Mouse (Mus musculus) kidney, embryonic 16.5 days (tissue): ENCODE data around the gene Bcl2l12. TPM values are rescaled to one million over a fixed set of nuclear protein-coding genes. Genes with fewer than 3 reads are reported as not detected.

Source experiments
- ATAC-seq: fragments of 200-750 bp; cut with Nextera tagmentation; 2 replicates; pipeline ENCODE4 v1.8.0; 2017; ENCODE audit warnings: moderate TSS enrichment; ENCODE audit not compliant: low FRiP score, low TSS enrichment
- H3K27ac ChIP-seq: fragments of 300-500 bp; sonication (generic); 2 replicates; pipeline ENCODE4 v1.5.1; 2014; ENCODE audit warnings: low read length
- H3K27me3 ChIP-seq: fragments of 300-500 bp; sonication (generic); 2 replicates; pipeline ENCODE4 v1.6.1; 2014; ENCODE audit warnings: low read length, control low read depth, mixed read lengths; ENCODE audit not compliant: insufficient read depth
- H3K36me3 ChIP-seq: fragments of 300-500 bp; sonication (generic); 2 replicates; pipeline ENCODE4 v1.6.1; 2014; ENCODE audit warnings: low read length, control low read depth, mixed read lengths; ENCODE audit not compliant: insufficient read depth
- H3K4me1 ChIP-seq: fragments of 300-500 bp; sonication (generic); 2 replicates; pipeline ENCODE4 v1.6.1; 2014; ENCODE audit warnings: low read length, control low read depth, mixed read lengths; ENCODE audit not compliant: insufficient read depth
- H3K4me2 ChIP-seq: fragments of 300-500 bp; sonication (generic); replicated peaks from 2 replicates; pipeline ENCODE4 v1.6.1; 2014; ENCODE audit warnings: low read depth, low read length
- H3K4me3 ChIP-seq: fragments of 300-500 bp; sonication (generic); 2 replicates; pipeline ENCODE4 v1.5.1; 2014; ENCODE audit warnings: mild to moderate bottlenecking, low read length
- H3K9ac ChIP-seq: fragments of 300-500 bp; sonication (generic); replicated peaks from 2 replicates; pipeline ENCODE4 v1.6.1; 2014; ENCODE audit warnings: low read length
- H3K9me3 ChIP-seq: fragments of 300-500 bp; sonication (generic); 2 replicates; pipeline ENCODE4 v1.6.1; 2016; ENCODE audit warnings: low read length, control low read depth
- WGBS: fragments of 180-500 bp; shearing (Covaris S2); extraction: QIAGEN DNeasy Blood & Tissue Kit; methylation state at CpG from one replicate; pipeline ENCODE4 v1.1.7; 2014; 5-methylcytosine and 5-hydroxymethylcytosine counted together
- polyA plus RNA-seq: library from polyadenylated mRNA; unstranded; fragments of >200 nt; fragmentation: Nextera tagmentation; extraction: Ambion mirVana; gene quantifications from 2 replicates; pipeline ENCODE4 v1.2.1, GENCODE M21; 2015

Bcl2l12 gene
- 56.1 and 61.9 TPM in 2 replicates for polyA plus RNA-seq

DNA sequence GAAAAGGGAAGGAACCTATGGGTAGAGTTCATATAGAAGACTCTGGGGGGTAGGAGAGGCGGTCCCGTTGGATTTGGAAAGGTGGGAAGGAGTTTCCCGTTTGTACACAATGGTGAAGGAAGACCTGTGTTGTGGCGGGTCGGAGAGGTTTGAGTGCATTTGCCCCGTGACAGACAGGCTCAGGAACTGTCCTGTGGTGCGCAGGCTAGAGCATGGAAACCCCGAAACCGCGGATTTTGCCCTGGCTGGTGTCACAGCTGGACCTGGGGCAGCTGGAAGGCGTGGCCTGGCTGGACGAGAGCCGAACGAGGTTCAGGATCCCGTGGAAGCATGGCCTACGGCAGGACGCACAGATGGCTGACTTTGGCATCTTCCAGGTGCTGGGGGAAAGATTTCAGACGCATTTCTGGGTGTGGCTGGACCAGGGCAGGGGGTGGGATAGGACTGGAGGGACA is at the start of gene Bcl2l12:
Gene Bcl2l12, minus strand, starts transcription at position 212 of the 455 bp plus-strand sequence.
- peaks cover 40% of the 10 kb centered on the region for H3K4me1 ChIP-seq
- under 1% methylated on average over 18 of the region's 18 CpGs for WGBS
- ATAC-seq = 0 out of 2 replicates have a peak, but pooled peaks have one; percentile 5

DNA sequence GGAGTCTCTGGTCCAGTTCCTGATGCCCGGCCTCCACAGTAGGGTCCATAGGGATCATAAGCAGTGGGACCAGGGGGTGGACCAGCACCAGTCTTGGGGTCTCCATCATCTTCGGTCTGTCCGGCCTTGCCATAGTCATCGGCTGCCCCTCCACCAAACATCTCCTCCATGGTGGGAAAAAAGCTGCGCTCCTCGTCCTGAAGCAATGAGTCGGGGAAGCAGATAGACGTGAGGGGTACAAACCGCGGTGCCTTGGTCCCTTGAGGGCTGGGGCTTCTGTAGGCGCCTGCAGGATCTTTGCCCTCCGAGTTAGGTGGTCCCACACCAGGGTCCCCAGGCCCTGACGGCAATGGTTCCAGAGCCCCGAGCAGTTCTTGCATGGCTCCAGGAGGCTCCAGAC is 49.0 kb upstream of the Bcl2l12 start:
- no peak overlapping the region for H3K27ac ChIP-seq
- no peaks in the 10 kb centered on the region for H3K9me3 ChIP-seq
- no peak for ATAC-seq
- 94% methylated on average over 14 of the region's 14 CpGs for WGBS
- no peak overlapping the region for H3K9ac ChIP-seq
- peaks cover 17% of the 10 kb centered on the region for H3K4me1 ChIP-seq
- H3K36me3 ChIP-seq = peaks cover 80% of the 10 kb centered on the region
- no peak overlapping the region for H3K4me3 ChIP-seq
- H3K27me3 ChIP-seq = no peaks in the 10 kb centered on the region
- no peak overlapping the region for H3K4me2 ChIP-seq

More for the DNA sequence above, at the start of gene Bcl2l12:
- Histone ChIP-seq H3K27me3 (no peaks in the 10 kb centered on the region), H3K4me3 (peak within 1 kb of the TSS; percentile 89), H3K36me3 (peaks cover 58% of the 10 kb centered on the region), H3K4me2 (peak within 1 kb of the TSS; percentile 96), H3K9me3 (no peaks in the 10 kb centered on the region), H3K9ac (peak within 1 kb of the TSS; percentile 92), H3K27ac (peak within 1 kb of the TSS; percentile 95)

- WGBS = 96% methylated on average over 26 of the region's 26 CpGs
- peaks cover 15% of the 10 kb centered on the region for H3K4me1 ChIP-seq
- H3K4me2 ChIP-seq = no peak overlapping the region
- H3K36me3 ChIP-seq = peaks cover 86% of the 10 kb centered on the region
- H3K4me3 ChIP-seq = no peak overlapping the region
- ATAC-seq = no peak
- no peak overlapping the region for H3K9ac ChIP-seq
- H3K27me3 ChIP-seq = no peaks in the 10 kb centered on the region
- no peaks in the 10 kb centered on the region for H3K9me3 ChIP-seq
- no peak overlapping the region for H3K27ac ChIP-seq
Measured at GRCm38 (mm10) chr7:45046853-45047350, 48.4 kb upstream of the Bcl2l12 start.

- H3K9me3 ChIP-seq = no peaks in the 10 kb centered on the region
- no peaks in the 10 kb centered on the region for H3K27me3 ChIP-seq
- H3K27ac ChIP-seq = no peak overlapping the region
- no peak for ATAC-seq
- no peak overlapping the region for H3K4me2 ChIP-seq
- 91% methylated on average over 22 of the region's 22 CpGs for WGBS
- no peak overlapping the region for H3K9ac ChIP-seq
- H3K4me1 ChIP-seq = peaks cover 5% of the 10 kb centered on the region
- H3K4me3 ChIP-seq = no peak overlapping the region
- H3K36me3 ChIP-seq = peaks cover 96% of the 10 kb centered on the region
Measured at GRCm38 (mm10) chr7:45045741-45046140, 47.2 kb upstream of the Bcl2l12 start.

DNA sequence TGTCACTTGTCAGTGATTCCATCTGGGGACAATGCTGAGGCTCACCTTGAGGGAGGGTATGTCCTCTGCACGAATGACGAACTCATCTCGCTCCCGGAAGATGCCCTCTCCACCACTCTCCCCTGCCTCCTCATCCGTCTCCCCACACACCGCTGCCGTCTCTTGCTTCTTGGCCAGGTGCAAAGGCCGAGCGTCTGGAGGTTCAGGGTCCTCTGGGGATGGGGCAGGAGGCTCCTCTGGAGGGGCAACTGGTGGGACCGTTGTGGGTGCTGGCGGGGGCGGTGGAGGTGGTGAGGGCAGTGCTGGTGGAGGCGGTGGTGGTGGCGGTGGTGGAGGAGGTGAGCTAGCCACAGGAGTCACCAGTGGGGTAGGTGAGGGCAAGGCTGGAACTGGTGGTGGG is 44.8 kb upstream of the Bcl2l12 start:
- Histone ChIP-seq H3K4me3 (no peak overlapping the region), H3K4me2 (no peak overlapping the region), H3K9ac (no peak overlapping the region), H3K4me1 (no peaks in the 10 kb centered on the region), H3K36me3 (peaks cover 93% of the 10 kb centered on the region), H3K9me3 (no peaks in the 10 kb centered on the region), H3K27me3 (no peaks in the 10 kb centered on the region), H3K27ac (no peak overlapping the region)
- WGBS = 94% methylated on average over 12 of the region's 14 CpGs
- ATAC-seq = no peak

- H3K36me3 ChIP-seq = peaks cover 92% of the 10 kb centered on the region
- no peak overlapping the region for H3K27ac ChIP-seq
- 92% methylated on average over 9 of the region's 9 CpGs for WGBS
- H3K27me3 ChIP-seq = no peaks in the 10 kb centered on the region
- no peaks in the 10 kb centered on the region for H3K4me1 ChIP-seq
- H3K9me3 ChIP-seq = no peaks in the 10 kb centered on the region
- no peak overlapping the region for H3K9ac ChIP-seq
- no peak overlapping the region for H3K4me2 ChIP-seq
- no peak for ATAC-seq
- H3K4me3 ChIP-seq = no peak overlapping the region
Measured at GRCm38 (mm10) chr7:45040851-45041250, 42.3 kb upstream of the Bcl2l12 start.

DNA sequence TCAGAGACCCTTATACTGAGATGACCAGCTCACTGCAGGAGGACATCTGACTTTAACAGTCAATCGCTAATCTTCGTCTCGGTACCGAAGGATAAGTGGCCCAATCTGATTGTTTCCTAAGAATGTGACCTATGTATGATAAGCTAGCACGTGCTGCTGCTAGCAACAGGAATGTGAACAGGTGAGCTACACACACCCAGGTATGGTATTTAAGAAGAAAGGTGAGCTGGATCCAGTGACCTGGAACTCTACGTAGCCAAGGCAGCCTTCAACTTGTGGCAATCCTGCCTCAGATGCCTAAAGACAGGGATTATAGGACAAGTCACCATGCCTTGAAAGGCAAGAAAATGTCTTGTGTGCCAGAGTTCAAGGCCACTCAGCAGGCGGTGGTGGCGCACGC is 39.9 kb upstream of the Bcl2l12 start:
- Histone ChIP-seq H3K36me3 (peaks cover 93% of the 10 kb centered on the region), H3K9me3 (no peaks in the 10 kb centered on the region), H3K27ac (no peak overlapping the region), H3K4me3 (no peak overlapping the region), H3K27me3 (no peaks in the 10 kb centered on the region), H3K4me1 (no peaks in the 10 kb centered on the region), H3K4me2 (no peak overlapping the region), H3K9ac (no peak overlapping the region)
- 94% methylated on average over 9 of the region's 9 CpGs for WGBS
- ATAC-seq = no peak

GRCm38 (mm10) chr7:45037720-45038361 is 39.3 kb upstream of the Bcl2l12 start:
- no peak for ATAC-seq
- no peak overlapping the region for H3K27ac ChIP-seq

DNA sequence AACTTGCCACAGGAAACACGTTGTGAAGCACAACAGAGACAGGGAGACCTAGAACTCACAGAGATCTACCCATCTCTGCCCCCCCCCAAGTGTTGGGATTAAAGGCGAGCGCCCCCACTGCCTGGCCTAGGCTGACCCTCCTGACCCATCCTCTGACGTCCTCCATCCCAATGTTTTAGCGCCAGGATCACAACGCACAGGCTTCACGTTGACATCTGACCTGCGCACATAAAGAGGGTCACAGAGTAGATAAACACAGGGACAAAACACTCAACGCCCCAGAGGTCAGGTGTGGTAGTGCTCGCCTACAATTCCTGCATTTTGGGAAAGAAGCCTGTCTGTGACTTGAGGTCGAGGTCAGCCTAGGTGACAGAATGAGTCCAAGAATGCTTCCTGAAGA is 38.2 kb upstream of the Bcl2l12 start:
- H3K27ac ChIP-seq = no peak overlapping the region
- H3K9me3 ChIP-seq = no peaks in the 10 kb centered on the region
- H3K4me3 ChIP-seq = no peak overlapping the region
- no peak for ATAC-seq
- no peaks in the 10 kb centered on the region for H3K4me1 ChIP-seq
- WGBS = 78% methylated on average over 11 of the region's 11 CpGs
- H3K36me3 ChIP-seq = peaks cover 92% of the 10 kb centered on the region
- H3K27me3 ChIP-seq = no peaks in the 10 kb centered on the region
- H3K4me2 ChIP-seq = no peak overlapping the region
- no peak overlapping the region for H3K9ac ChIP-seq

More at GRCm38 (mm10) chr7:45037720-45038361, 39.3 kb upstream of the Bcl2l12 start:
- 66% methylated on average over 7 of the region's 7 CpGs for WGBS
- H3K9me3 ChIP-seq = no peaks in the 10 kb centered on the region
- no peak overlapping the region for H3K4me2 ChIP-seq
- no peak overlapping the region for H3K9ac ChIP-seq
- H3K4me3 ChIP-seq = no peak overlapping the region
- no peaks in the 10 kb centered on the region for H3K4me1 ChIP-seq
- H3K27me3 ChIP-seq = no peaks in the 10 kb centered on the region
- H3K36me3 ChIP-seq = peaks cover 93% of the 10 kb centered on the region

DNA sequence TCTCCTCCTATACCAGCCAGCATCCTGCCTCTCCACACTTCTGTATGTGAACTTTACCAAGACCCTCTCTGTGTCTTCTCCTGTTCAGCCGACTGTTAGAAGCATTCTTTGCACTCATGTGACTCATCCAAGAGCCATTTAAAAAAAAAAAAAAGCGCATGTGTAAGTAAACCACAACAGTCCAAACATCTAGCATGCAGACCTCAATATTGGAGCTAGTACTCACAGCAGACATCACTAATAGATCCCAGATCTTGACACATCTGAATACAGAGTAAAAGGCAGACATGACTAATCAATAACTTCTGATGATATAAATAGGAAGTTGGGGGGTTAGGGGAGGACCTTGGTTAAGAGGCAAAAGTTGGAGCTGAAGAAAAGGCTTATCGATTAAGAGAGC is 37.1 kb upstream of the Bcl2l12 start:
- WGBS = 85% methylated on average over 3 of the region's 3 CpGs
- no peaks in the 10 kb centered on the region for H3K4me1 ChIP-seq

More for the DNA sequence above, 37.1 kb upstream of the Bcl2l12 start:
- H3K27ac ChIP-seq = no peak overlapping the region
- no peak overlapping the region for H3K4me2 ChIP-seq
- H3K9ac ChIP-seq = no peak overlapping the region
- H3K9me3 ChIP-seq = no peaks in the 10 kb centered on the region
- no peaks in the 10 kb centered on the region for H3K27me3 ChIP-seq
- no peak for ATAC-seq
- no peak overlapping the region for H3K4me3 ChIP-seq
- H3K36me3 ChIP-seq = peaks cover 93% of the 10 kb centered on the region
